Mouse (Mus musculus) kidney, adult 10 weeks (tissue): ENCODE data around the gene Npc2. TPM values are rescaled to one million over a fixed set of nuclear protein-coding genes. Genes with fewer than 3 reads are reported as not detected.

Experiments used
- polyA plus RNA-seq: library from polyadenylated mRNA; stranded (reverse); fragments of 350-450 nt; fragmentation: Illumina TruSeq; extraction: RNeasy Lipid Tissue Mini Kit (QIAGEN cat#74804); gene quantifications from one replicate; pipeline ENCODE4 v1.2.3, GENCODE M21; 2014; ENCODE audit warnings: low read depth, low replicate concordance

Npc2 gene
- polyA plus RNA-seq = 18.1 TPM

DNA sequence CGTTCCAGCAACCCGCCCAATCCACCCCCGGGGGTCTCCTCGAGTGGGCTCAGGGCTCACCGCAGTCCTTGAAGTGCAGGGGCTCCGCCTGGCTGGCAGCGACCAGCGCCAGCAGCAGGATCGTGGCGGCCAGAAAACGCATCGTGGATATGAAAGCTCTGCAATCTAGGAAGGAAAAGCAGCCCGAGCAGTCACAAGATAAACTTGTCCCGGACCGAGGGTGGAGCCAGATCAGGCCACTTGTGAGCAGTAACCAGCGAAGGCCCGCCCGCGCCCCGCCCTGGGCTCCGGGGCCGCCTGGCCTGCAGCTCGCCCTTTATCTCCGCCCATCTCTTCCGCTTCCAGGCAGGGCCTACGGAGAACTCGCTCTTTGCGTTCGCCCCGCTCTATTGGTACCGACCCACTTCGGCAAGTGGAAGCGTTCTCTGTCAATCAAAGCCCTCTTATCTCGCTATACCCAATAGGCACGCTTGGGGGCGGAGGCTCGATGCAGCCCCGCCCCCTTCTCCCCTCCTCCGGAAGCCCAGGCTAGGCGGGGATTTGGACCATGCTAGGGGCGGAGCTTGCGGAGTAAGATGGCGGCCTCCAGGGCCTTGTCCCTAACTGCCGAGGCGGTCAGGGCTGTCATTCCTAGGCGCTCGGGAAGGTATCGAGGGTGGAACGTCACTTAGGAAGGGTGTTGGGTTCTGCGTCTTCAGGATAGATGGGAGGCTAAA is at the start of gene Npc2, which contains the start of gene Isca2:
TSS of gene Npc2 (minus strand) at position 427 of the 716 bp plus-strand sequence.
TSS of gene Isca2 (plus strand) at position 526 of the 716 bp plus-strand sequence.

Other genes starting within 250 kb of the Npc2 start
- gene Vsx2, start 203.4 kb downstream of the Npc2 start, polyA plus RNA-seq = not detected
- gene Abcd4, start 155.7 kb downstream of the Npc2 start, polyA plus RNA-seq = 9.9 TPM
- not detected for gene Vrtn, start 132.1 kb downstream of the Npc2 start, polyA plus RNA-seq
- gene Syndig1l, start 74.3 kb downstream of the Npc2 start, polyA plus RNA-seq = not detected
- gene Isca2, start 99 bp upstream of the Npc2 start, polyA plus RNA-seq = 170 TPM
- not detected for gene Ltbp2, start 103.4 kb upstream of the Npc2 start, polyA plus RNA-seq
- gene Fcf1, start 197.7 kb upstream of the Npc2 start, polyA plus RNA-seq = 121 TPM
- 11.5 TPM for gene Arel1, start 197.7 kb upstream of the Npc2 start, polyA plus RNA-seq
- 33.6 TPM for gene Ylpm1, start 223.2 kb upstream of the Npc2 start, polyA plus RNA-seq